12 mouse cellular contexts compared by ENCODE assay signal in genomic region chrX:42431851-42432635, GRCm38 (mm10). TPM values are rescaled to one million over a fixed set of nuclear protein-coding genes. Genes with fewer than 3 reads are reported as not detected.
A peak's percentile ranks its signal among the peaks of the same experiment; 100 is the strongest.
DNase-seq lines count a peak whose midpoint lies in the region; ATAC-seq lines count a peak whose summit lies in the region.
"Had no signal": no experiment of that assay in that cellular context is flagged by ENCODE, and none has a peak within 500 bp of the region (broad histone marks: within the 10 kb centered on the region; RNA-seq: fewer than 3 reads in every experiment).

No protein-coding gene starts in this region.

- ATAC-seq in hindbrain, embryonic 11.5 days (ENCODE audit: low FRiP score): peak; percentile 90
- ATAC-seq in hindbrain, embryonic 13.5 days (ENCODE audit: low FRiP score): no peak
- peak; percentile 68 for ATAC-seq in hindbrain, embryonic 12.5 days (ENCODE audit: low FRiP score)
- ATAC-seq in midbrain, embryonic 12.5 days (ENCODE audit: low FRiP score, low read depth): peak; percentile 88
- ATAC-seq: CD4-positive, CD25-positive, alpha-beta regulatory T cell, adult 4 months had no signal

- DNase-seq in hindbrain, embryonic 11.5 days (ENCODE audit: low spot score): peak; percentile 34
- DNase-seq in urinary bladder, postnatal 14 days (ENCODE audit: low spot score): no peak
- DNase-seq in spleen, postnatal 36 days (ENCODE audit: low spot score in 2 of 2): no peak
- DNase-seq in right cerebral cortex, adult 2 months (ENCODE audit: low spot score in 2 of 2): no peak
- DNase-seq: adrenal gland, postnatal 14 days had no signal

- no peak overlapping the region for H3K9ac ChIP-seq in hindbrain, embryonic 11.5 days (ENCODE audit: low read depth, low read length)
- H3K9ac ChIP-seq in hindbrain, embryonic 13.5 days: no peak overlapping the region
- H3K9ac ChIP-seq in hindbrain, embryonic 12.5 days: no peak overlapping the region
- no peak overlapping the region for H3K9ac ChIP-seq in midbrain, embryonic 12.5 days (replicated peaks)
- H3K9ac ChIP-seq: liver, embryonic 15.5 days had no signal

- H3K27ac ChIP-seq in hindbrain, embryonic 11.5 days (ENCODE audit: low read depth, low read length): peak overlapping the region; percentile 42; the same call in 1 of the 2 replicates
- H3K27ac ChIP-seq in hindbrain, embryonic 13.5 days: no peak overlapping the region
- peak overlapping the region; percentile 37 for H3K27ac ChIP-seq in brown adipose tissue, adult 24 weeks (replicated peaks; ENCODE audit: low read depth, low read length)
- 0 out of 2 replicates have a peak overlapping the region, but pooled peaks have one; percentile 7 for H3K27ac ChIP-seq in hindbrain, embryonic 12.5 days
- peak overlapping the region; percentile 54 for H3K27ac ChIP-seq in midbrain, embryonic 12.5 days (replicated peaks)
- H3K27ac ChIP-seq: liver, embryonic 15.5 days had no signal

- no peaks in the 10 kb centered on the region for H3K36me3 ChIP-seq in hindbrain, embryonic 11.5 days (ENCODE audit: control insufficient read depth, insufficient read depth, low read length)
- no peaks in the 10 kb centered on the region for H3K36me3 ChIP-seq in hindbrain, embryonic 13.5 days
- no peaks in the 10 kb centered on the region for H3K36me3 ChIP-seq in hindbrain, embryonic 12.5 days
- no peaks in the 10 kb centered on the region for H3K36me3 ChIP-seq in midbrain, embryonic 12.5 days
- H3K36me3 ChIP-seq: liver, embryonic 15.5 days had no signal

- no peak overlapping the region for H3K4me2 ChIP-seq in hindbrain, embryonic 11.5 days (replicated peaks; ENCODE audit: low read depth, low read length)
- H3K4me2 ChIP-seq in hindbrain, embryonic 13.5 days: no peak overlapping the region
- no peak overlapping the region for H3K4me2 ChIP-seq in hindbrain, embryonic 12.5 days (replicated peaks)
- no peak overlapping the region for H3K4me2 ChIP-seq in midbrain, embryonic 12.5 days (replicated peaks)
- H3K4me2 ChIP-seq: liver, embryonic 15.5 days had no signal

- H3K4me3 ChIP-seq in hindbrain, embryonic 11.5 days (ENCODE audit: low read depth, low read length): no peak overlapping the region
- H3K4me3 ChIP-seq in hindbrain, embryonic 13.5 days: no peak overlapping the region
- no peak overlapping the region for H3K4me3 ChIP-seq in brown adipose tissue, adult 24 weeks (ENCODE audit: insufficient read depth, low read depth, low read length)
- H3K4me3 ChIP-seq in hindbrain, embryonic 12.5 days: no peak overlapping the region
- H3K4me3 ChIP-seq in midbrain, embryonic 12.5 days: no peak overlapping the region
- H3K4me3 ChIP-seq: liver, embryonic 15.5 days had no signal

- no peaks in the 10 kb centered on the region for H3K4me1 ChIP-seq in hindbrain, embryonic 11.5 days (replicated peaks; ENCODE audit: control insufficient read depth, insufficient read depth, low read length)
- H3K4me1 ChIP-seq in hindbrain, embryonic 13.5 days (replicated peaks): no peaks in the 10 kb centered on the region
- no peaks in the 10 kb centered on the region for H3K4me1 ChIP-seq in brown adipose tissue, adult 24 weeks (ENCODE audit: control insufficient read depth, insufficient read depth, insufficient read length, low read length)
- no peaks in the 10 kb centered on the region for H3K4me1 ChIP-seq in hindbrain, embryonic 12.5 days
- H3K4me1 ChIP-seq in midbrain, embryonic 12.5 days: no peaks in the 10 kb centered on the region
- H3K4me1 ChIP-seq: liver, embryonic 15.5 days had no signal

- H3K27me3 ChIP-seq in hindbrain, embryonic 11.5 days (ENCODE audit: control insufficient read depth, insufficient read depth, low read length): no peaks in the 10 kb centered on the region
- H3K27me3 ChIP-seq in hindbrain, embryonic 13.5 days: no peaks in the 10 kb centered on the region
- H3K27me3 ChIP-seq in hindbrain, embryonic 12.5 days: no peaks in the 10 kb centered on the region
- H3K27me3 ChIP-seq in midbrain, embryonic 12.5 days: no peaks in the 10 kb centered on the region
- H3K27me3 ChIP-seq: liver, embryonic 15.5 days had no signal

- H3K9me3 ChIP-seq in hindbrain, embryonic 11.5 days (ENCODE audit: control insufficient read depth, low read length): no peaks in the 10 kb centered on the region
- H3K9me3 ChIP-seq in hindbrain, embryonic 13.5 days: no peaks in the 10 kb centered on the region
- no peaks in the 10 kb centered on the region for H3K9me3 ChIP-seq in hindbrain, embryonic 12.5 days (replicated peaks)
- no peaks in the 10 kb centered on the region for H3K9me3 ChIP-seq in midbrain, embryonic 12.5 days
- H3K9me3 ChIP-seq: liver, embryonic 15.5 days had no signal

- WGBS in hindbrain, embryonic 11.5 days: 20% methylated on average over 7 of the region's 7 CpGs
- 17% methylated on average over 7 of the region's 7 CpGs for whole genome bisulfite sequencing in hindbrain, embryonic 13.5 days
- 23% methylated on average over 7 of the region's 7 CpGs for WGBS in hindbrain, embryonic 12.5 days
- 24% methylated on average over 7 of the region's 7 CpGs for WGBS in midbrain, embryonic 12.5 days

RNA-seq across cellular contexts. Expression of gene Tex13c2, which starts 57.4 kb away (rescaled TPM):
- not detected in 2 replicates for polyA plus RNA-seq in hindbrain, embryonic 11.5 days (2014; fragmentation: Nextera tagmentation; extraction: Ambion mirVana)
- 0.12 TPM in 1 of 2 replicates, not detected in the other for polyA plus RNA-seq in hindbrain, embryonic 13.5 days (2015; fragmentation: Nextera tagmentation; extraction: Ambion mirVana)
- polyA plus RNA-seq in brown adipose tissue, adult 24 weeks (2012; ENCODE audit: insufficient read depth, insufficient read length, missing spikeins): not detected in 2 replicates
- not detected in 2 replicates for polyA plus RNA-seq in hindbrain, embryonic 12.5 days (2016; fragmentation: Nextera tagmentation; extraction: Ambion mirVana)
- not detected in 2 replicates for polyA plus RNA-seq in midbrain, embryonic 12.5 days (2016; fragmentation: Nextera tagmentation; extraction: Ambion mirVana)
- polyA plus RNA-seq: liver, embryonic 15.5 days; urinary bladder, adult 2 months had no signal
